Mouse (Mus musculus) thymus, postnatal 0 days (tissue): ENCODE measurements around the gene Ccdc106. TPM values are rescaled to one million over a fixed set of nuclear protein-coding genes. Genes with fewer than 3 reads are reported as not detected.

Experiments used
- DNase-seq: peaks from one replicate; pipeline ENCODE4 v3.0.0-alpha.2; 2015; ENCODE audit warnings: low spot score
- polyA plus RNA-seq: library from polyadenylated mRNA; unstranded; fragments of >200 nt; fragmentation: Nextera tagmentation; extraction: Ambion mirVana; gene quantifications from 2 replicates; pipeline ENCODE4 v1.2.1, GENCODE M21; 2015

Ccdc106 gene
- polyA plus RNA-seq, 1 experiment from 2014 or later = not detected

DNA sequence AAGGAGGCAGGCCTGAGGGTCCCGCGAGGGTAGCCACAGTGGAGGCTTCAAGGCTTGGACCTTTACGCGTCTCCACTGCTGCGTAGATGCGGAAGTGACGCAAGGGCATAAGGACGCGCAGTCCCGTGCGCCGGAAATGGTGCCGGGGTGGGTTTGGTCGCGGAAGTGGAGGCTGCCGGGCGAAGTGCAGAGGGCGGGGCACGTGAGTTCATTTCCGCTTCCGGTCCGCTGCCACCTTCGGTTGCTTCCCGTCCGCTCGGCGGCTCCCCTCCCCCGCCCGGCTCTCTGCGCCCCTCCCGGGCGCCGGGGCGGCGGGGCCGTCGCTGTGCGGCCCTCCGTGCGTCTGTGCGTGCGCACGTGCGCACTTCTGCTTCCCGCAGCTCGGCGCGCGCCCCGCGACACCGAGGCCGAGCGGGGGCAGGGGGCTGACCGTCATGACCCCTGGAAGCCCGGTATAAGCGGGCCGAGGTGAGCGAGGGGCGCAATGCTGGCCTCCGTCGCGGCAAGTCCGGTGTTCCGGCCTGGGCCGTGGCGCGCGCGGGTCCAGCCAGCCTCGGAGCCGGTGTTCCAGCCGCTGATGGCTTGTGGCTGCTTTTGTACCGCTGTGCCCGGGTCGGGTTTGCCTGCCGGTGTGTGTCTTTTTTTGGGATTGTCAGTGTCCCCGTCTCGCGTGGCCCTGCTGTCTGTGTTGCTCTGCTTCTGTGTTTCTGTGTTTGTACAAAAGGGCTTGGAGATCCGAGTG lies 59.8 kb downstream of the Ccdc106 start, which contains the start of gene Epn1:
Epn1 (plus strand) TSS at position 226 of the 742 bp plus-strand sequence.
- peak; percentile 98 for DNase-seq

DNA sequence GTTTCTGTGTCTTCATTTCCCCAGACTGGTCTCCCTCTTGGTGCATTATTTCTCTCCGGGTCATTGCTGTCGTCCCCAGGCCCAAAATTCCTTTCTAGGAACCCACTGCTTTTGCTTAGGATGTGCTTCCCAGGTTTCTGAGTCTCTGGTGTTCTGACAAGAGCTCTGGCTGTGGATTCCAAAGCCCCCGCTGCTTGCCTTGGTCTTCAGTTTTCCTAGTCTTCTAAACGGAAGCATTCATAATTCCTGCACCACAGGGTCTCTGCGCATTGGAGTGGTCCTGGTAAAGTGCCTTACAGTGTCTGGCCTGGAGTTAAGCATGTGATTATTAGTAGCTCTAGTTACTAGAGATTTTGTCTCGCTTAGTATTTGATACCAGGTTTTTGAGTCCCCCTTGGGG lies 60.5 kb downstream of the Ccdc106 start:
- DNase-seq = no peak

DNA sequence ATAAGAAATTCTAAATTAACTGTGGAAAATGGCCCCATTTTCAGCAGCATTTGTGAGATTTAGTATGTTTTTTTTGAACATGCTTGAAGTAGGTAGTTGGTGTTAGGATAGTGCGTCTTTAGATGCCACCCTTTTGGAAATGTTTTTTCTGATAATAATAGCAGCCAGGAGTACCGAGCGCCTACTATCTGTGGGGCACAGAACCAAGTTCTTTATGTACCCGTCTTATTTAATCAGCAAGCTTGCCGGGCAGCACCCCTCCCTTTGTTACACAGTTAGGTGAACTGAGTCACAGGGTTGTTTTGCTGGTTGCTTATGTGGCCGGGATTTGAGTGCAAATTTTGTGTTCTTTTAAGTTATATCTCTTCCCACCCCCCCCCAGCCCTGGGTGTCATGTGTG lies 60.9 kb downstream of the Ccdc106 start:
- no peak for DNase-seq

DNA sequence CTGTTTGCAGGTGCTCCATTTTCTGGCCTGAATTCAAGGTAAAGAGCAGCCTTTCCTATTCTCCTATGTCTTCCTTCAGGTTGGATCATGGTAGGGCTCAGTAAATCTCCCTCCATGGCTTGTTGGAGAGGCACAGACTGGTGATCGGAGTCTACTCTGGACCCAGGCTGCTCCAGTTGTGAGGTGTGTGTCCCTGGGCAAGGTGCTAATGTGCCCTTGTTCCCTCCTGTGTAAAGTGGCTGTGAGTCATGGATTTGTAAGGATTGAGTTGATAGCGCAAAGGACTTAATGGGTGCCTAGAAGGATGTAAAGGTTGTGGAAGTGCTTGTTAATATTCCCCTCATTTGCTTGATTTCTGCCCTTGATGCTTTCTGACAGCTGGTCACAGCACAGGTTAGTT lies 61.6 kb downstream of the Ccdc106 start:
- no peak for DNase-seq

GRCm38 (mm10) chr7:5083325-5084105 lies 63.2 kb downstream of the Ccdc106 start:
- DNase-seq = no peak

GRCm38 (mm10) chr7:5085512-5085911 lies 65.2 kb downstream of the Ccdc106 start:
- DNase-seq = no peak

DNA sequence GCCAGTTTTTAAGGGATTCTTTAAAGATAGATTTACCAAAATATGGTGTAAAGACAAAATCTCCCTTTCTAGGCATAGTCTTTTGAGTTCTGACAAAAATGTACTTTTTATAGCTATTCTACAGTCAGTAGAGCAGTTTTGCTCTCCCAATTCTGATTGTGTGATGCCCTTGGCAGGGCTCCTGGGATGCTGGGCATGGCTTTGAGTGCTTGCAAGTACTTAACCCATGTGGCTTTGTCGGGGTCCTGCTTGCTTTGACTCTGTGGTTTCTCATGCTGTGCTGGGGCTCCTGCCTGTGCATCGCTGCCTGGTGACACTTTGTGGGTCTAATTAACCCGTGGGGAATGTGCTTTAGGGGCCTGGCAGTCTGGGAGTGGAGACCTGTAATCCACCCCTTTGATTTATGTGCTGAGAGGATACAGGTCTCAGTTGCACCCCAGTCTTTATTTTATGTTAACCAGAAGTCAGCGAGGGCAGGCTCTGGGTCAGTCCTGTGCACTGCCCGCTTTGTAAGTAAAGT lies 66.6 kb downstream of the Ccdc106 start:
- no peak for DNase-seq

DNA sequence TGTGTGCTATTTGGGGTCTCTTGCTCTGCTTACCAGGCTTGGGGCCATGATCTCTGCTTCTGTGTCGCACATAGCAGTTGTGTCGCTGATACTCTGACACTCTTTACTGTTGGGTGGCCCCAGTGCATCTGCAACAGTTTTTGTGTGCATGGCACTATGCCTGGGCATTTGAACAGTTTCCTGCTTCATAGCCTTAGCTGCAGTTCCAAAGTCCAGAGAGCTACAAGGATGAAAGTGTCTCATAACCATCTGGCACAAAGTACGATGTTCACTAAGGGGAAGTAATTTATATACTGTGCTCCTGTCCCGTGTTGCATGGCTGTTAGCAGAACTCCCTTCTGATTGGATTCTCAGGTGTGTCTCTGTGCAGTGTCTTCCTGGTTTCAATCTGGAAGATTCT lies 67.5 kb downstream of the Ccdc106 start:
- no peak for DNase-seq

GRCm38 (mm10) chr7:5089853-5090252 lies 69.5 kb downstream of the Ccdc106 start:
- no peak for DNase-seq

GRCm38 (mm10) chr7:5091008-5091728 lies 70.8 kb downstream of the Ccdc106 start:
- no peak for DNase-seq

- no peak for DNase-seq
Observed at GRCm38 (mm10) chr7:5092381-5092780, 72.0 kb downstream of the Ccdc106 start.

DNA sequence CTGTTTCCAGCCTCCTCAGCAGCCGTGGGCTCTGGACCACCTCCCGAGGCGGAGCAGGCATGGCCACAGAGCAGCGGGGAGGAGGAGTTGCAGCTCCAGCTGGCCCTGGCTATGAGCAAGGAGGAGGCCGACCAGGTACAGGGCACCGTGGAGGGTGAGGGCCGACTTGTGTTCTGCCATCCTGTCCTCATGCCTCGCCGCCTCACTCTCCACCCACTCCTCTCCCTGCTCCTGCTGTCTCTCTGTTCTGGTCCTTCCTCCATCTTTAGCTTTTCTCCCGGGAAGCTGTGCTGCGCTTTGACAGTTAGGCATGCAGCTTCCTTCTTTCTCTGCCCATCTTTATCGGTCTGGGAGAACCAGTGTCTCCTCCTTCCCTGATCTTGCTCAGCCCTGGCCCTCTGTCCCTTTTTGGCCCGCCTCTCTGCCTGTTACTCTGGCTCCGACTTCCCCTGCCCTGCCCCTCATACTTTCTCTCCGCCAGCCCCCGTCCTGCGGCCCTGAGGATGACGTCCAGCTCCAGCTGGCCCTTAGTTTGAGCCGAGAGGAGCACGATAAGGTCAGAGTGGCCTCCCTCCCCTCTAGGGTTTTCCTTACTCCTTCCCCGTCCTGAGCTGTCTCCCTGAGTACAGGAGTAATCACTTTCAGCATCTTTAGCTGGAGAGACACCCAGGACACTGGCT lies 72.6 kb downstream of the Ccdc106 start:
- DNase-seq = no peak

GRCm38 (mm10) chr7:5098769-5099168 lies 78.4 kb downstream of the Ccdc106 start:
- no peak for DNase-seq

- DNase-seq = no peak
Observed at GRCm38 (mm10) chr7:5099796-5100195, 79.4 kb downstream of the Ccdc106 start.

- no peak for DNase-seq
Observed at GRCm38 (mm10) chr7:5101066-5101663, 80.8 kb downstream of the Ccdc106 start.

DNA sequence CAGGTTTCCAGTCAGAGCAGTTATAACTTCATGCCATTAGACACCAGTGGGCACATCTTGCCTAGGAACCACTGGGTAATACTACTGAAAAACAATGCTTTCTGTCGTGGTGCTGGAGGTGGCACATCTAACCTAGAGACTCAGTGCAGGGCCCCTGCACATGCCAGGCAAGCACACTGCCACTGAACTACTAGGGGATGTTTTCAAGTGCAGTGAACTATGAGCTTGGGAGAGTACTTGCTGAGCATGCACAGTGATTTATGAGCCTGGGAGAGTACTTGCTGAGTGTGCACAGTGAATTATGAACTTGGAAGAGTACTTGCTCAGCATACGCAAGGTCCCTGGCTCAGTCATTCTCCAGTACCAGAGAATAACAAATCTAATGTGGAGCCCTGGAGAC lies 82.2 kb downstream of the Ccdc106 start:
- DNase-seq = no peak

DNA sequence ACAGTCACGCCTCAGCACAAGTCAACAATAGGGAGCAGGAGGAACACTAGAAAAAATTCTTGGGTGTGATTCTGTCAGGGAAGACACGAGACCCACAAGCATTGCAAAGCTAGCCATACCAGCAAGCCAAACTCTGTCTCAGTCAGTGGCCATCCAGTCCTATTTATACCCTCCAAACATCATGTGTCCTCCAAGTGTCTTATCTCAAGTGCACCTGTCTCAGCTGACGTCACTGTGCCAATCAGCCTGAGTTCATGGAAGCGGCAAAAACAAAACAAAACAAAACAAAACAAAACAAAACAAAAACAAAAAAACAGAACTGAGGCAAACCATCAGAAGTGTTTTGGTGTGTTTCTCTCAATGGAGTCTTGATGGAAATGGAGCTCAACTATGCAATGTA lies 87.9 kb downstream of the Ccdc106 start:
- no peak for DNase-seq

GRCm38 (mm10) chr7:5109301-5109700 lies 88.9 kb downstream of the Ccdc106 start:
- DNase-seq = no peak
